Mouse (Mus musculus) cerebellum, postnatal 10 days (tissue): ENCODE measurements around the gene Crxos.

Source experiments
- DNase-seq, 2 experiments: peaks; one replicate each; pipeline ENCODE4 v3.0.0; 2021; ENCODE audit warnings: mixed read lengths in 2 of 2

Gene Crxos

DNA sequence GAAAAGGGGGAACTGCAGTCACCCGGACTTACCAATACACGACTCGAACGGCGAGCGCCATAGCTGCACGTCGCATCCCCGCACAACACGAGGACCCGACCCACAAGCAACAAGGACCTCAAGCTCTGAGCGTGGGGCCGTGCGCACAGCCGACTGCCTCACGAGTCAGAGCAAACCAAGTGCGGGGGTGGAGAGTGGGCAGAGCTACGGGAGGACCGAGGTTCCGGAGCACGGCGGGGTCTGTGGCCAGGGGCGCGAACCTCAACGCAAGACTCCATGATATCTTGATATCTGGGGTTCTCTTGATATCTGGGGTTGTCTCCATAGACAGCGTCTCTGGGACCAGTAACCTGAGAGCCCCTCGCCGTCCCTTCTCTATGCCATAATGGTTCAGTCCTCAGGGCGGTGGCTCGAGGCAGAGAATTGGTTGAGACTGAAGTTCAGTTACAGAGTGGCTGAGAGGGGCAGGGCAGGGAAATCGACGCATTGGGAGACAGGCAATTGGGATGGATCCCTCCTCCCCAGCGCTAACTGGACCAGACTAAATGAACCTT is 39.9 kb downstream of the Crxos start, which contains the start of gene Selenow:
Gene Selenow (minus strand): TSS at position 183 of the 554 bp plus-strand sequence.
- peak; percentile 95 to 96 for DNase-seq

GRCm38 (mm10) chr7:15929910-15930309 is 47.5 kb downstream of the Crxos start:
- peak; percentile 69 to 72 for DNase-seq

GRCm38 (mm10) chr7:15930543-15930942 is 48.1 kb downstream of the Crxos start:
- DNase-seq = no peak

DNA sequence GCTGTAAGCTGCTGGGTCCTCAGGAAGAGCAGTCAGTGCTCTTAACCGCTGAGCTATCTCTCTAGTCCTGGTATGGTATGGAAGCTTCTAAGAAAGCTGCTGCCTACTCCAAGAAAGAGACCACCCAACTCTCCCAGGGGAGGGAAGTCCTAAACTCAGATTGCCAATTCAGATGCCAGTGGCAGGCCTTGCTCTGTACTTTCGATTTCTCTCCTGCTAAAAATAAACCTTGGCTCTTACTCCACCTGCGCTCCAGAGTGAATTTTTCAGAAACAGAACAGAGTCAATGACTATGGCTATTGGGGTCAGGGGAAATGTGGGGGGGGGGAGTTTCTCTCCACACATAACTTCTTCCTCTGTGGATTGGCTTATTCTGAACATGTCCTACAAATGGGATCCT is 49.2 kb downstream of the Crxos start:
- no peak for DNase-seq

DNA sequence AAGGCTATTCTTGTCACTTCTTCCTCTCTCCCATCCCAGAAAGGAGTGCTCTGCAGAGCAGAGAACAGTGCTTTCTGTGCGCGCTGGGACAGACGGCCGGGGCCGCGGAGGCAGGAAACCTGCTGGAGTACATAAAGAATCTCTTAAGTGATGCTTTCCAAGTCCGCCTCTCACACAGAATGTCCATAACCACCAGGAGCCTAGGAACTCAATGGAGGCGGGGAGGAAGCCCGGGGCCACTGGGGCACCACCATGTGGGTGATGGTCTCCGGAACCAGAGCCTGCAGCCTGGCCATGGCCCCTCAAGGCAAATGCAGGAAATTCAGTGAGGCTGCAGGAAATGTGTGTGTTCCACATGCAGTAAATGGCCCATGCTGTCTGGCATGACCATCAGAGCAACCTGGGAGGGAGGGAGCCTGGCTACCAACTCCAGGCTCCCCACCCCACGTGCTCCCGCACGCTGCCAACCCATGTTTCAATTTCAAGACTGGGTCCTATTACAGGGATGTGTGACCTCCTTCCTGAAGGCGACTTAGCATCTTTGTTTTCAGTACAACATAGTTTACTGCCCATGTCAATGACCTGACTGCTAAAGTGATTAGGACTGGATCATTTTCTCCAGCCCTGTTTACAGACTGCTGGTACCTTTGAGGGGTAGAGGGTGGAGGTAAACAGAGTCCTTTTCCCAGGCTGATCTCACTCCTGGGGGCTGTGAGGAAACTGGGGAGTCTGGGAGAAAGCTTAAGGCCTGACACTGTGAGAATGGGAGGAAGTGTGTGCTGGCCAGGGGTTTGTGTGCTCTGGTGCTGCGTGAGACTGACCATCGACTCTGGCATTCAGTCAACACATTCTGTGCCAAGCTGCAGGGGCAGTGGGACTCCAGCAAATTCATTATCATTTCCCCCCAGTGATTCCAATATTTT is 51.3 kb downstream of the Crxos start:
- no peak for DNase-seq

DNA sequence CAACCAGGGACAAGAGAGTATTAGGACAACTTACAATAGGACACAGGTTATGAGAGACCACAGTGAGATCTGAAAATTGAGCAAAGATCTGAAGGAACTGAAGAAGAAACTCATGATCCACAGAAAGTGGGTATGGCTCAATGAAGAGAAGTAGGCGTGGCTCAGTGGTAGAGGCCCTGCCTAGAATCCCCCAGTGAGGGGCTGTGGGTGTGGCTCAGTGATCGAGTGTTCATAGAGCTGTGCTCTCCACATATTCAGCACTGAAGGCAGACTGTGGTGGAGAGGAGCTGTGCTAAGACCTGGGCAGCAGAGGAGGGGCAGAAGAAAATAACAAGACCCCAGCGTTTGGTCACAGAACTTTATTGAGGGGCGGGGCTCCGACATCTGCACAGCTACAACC is 55.1 kb downstream of the Crxos start:
- DNase-seq = no peak

GRCm38 (mm10) chr7:15938621-15939020 is 56.2 kb downstream of the Crxos start:
- no peak for DNase-seq

DNA sequence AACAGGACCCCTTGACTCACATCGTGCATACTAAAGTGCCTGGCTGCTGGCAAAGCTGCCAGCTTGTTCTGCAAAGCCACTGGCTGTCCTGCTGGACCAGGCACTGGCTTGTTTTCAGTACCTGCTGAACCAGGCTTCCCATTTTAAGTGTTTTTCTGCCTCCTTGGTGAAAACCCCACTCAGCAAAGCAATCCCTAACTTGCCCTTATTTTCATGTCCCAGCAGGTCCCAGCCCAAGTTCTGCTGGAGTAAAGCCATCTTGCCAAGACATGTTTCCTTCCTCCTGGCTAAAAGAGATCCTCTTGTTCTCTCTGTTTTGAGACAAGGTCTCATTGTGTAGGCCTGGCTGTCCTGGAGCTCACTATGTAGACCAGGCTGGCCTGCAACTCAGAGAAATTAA is 61.9 kb downstream of the Crxos start:
- no peak for DNase-seq

DNA sequence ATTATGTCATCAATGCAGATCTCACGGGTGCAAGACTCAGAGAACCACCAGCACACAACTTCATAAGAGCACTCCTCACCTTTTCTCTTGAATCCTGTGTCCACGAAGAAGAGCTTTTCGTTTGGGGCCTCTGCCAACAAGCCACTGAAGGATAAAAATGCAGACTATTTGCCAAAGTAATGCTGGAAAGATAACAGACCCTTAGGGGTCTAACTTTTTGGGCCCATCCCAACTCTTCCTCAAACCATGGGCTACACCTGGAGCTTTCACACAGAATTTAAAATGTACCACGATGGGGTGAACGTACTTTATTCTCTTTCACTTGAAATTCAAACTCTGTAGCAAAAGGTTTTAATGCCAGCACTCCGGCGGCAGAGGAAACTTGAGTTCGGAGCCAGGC is 62.8 kb downstream of the Crxos start:
- peak; percentile 41 to 44 for DNase-seq

GRCm38 (mm10) chr7:15945721-15946536 is 63.5 kb downstream of the Crxos start, which contains the start of gene Nop53:
Gene Nop53 (minus strand): TSS chr7:15946074.
- DNase-seq = peak; percentile 96 to 97

- DNase-seq = no peak
These were observed 65.3 kb downstream of the Crxos start for GRCm38 (mm10) chr7:15947653-15948260.

GRCm38 (mm10) chr7:15948381-15948941 is 66.0 kb downstream of the Crxos start:
- DNase-seq = peak; percentile 87 to 88

- DNase-seq = no peak
These were observed 66.9 kb downstream of the Crxos start for GRCm38 (mm10) chr7:15949216-15949790.

GRCm38 (mm10) chr7:15950008-15950407 is 67.6 kb downstream of the Crxos start:
- DNase-seq = no peak

DNA sequence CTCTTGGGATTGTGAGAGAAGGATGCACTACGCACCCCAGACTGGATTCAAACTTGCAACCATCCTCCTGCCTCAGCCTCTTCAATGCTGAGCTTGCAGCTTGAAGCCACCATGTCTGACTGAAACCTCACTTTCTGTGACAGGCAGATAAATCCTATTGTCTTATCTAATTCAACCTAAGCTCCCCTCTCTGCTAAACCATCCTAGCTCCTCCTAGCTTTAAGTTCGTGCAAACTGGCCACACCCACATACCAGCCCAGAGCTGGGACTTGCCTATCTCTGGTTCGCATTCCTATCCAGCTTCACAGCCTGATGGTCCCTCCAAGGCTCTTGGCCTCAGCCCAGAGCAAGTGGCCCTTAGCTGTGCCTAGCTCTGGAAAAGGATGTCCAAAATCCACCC is 70.0 kb downstream of the Crxos start:
- no peak for DNase-seq
